Mouse (Mus musculus) bone marrow macrophage, adult 2 months (primary cell): ENCODE measurements around the gene Shc1. TPM values are rescaled to one million over a fixed set of nuclear protein-coding genes. Genes with fewer than 3 reads are reported as not detected.

Source experiments
- H3K27ac ChIP-seq: 2 replicates; pipeline ENCODE4 v1.5.1; 2012; ENCODE audit warnings: low read depth, low read length; ENCODE audit not compliant: insufficient read depth
- H3K4me1 ChIP-seq: 2 replicates; pipeline ENCODE4 v1.6.1; 2012; ENCODE audit warnings: low read length; ENCODE audit not compliant: control insufficient read depth, insufficient read depth
- H3K4me3 ChIP-seq: 2 replicates; pipeline ENCODE4 v1.5.1; 2012; ENCODE audit warnings: mild to moderate bottlenecking, low read length, moderate library complexity; ENCODE audit not compliant: insufficient read depth
- CTCF ChIP-seq: IDR thresholded peaks from 2 replicates; pipeline ENCODE4 v1.5.1; 2012; ENCODE audit warnings: low read depth, mild to moderate bottlenecking, low read length, moderate library complexity
- POLR2A ChIP-seq: IDR thresholded peaks from 2 replicates; pipeline ENCODE4 v1.6.1; 2012; ENCODE audit warnings: mild to moderate bottlenecking, low read depth, low read length, borderline replicate concordance
- polyA plus RNA-seq: library from polyadenylated mRNA; stranded (reverse); fragments of >200 nt; gene quantifications from 2 replicates; pipeline ENCODE4 v1.2.4, GENCODE M21; 2012; ENCODE audit not compliant: missing spikeins, insufficient read depth, insufficient read length

The Shc1 gene
- polyA plus RNA-seq, 1 experiment: 56.0 TPM

DNA sequence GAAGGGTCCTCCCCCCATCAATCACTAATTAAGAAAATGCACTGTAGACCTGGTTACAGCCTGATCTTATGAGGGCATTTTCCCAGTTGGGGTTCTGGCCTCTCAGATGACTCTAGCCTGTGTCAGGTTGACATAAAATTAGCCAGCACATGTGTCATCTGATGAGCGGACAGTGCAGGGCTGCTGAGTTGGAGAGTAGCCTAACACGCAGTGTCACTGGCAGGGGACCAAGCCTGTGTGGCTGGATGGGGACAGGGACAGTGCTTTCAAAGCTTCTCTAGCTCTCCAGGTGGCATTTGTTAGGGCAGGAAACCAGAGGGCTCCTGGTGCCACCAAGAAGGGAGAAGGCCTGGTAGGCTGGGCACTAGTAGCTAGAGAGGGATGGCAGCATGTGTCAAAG, 22.4 kb downstream of the Shc1 start:
- TF ChIP-seq CTCF (no peak), POLR2A (no peak)
- Histone ChIP-seq H3K4me3 (no peak overlapping the region), H3K27ac (no peak overlapping the region), H3K4me1 (peaks cover 25% of the 10 kb centered on the region)

DNA sequence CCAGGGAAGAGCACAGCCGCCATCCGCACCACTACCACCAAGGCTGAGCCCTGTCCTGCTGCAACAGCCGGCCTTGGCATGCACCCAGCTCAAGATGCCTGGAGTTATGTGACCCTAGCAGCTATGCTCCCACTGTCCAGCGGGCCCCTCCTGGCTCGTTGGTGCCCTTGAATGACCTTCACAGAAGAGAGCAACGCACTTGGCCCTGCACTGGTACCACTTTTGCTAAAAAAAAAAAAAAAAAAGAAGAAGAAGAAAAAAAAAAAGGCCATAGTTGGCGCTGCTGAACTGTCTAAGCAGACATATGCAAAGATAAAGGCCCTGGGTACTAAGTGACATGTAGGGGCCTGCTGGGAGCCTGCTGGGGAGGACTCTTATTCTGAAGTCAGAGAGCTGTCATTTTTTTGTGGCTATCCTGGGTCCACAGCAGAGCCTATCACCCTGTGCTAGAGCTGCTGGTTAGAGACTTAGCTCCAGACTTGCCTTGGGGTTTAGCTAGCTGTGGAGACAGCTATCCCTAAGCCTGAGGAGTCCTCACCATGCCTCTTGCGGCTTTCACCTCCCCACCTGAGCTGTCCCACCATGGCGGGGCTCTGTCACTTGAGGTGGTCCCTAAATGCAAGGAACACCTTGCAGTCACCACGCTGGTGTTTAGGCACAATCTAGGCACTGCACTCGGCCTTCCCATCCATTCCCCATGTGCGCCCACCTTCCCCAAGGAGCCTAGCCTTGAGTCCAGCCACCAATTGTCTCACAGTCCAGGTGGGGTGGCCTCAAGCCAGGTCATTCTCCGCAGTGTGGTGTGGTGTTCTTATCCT, 30.7 kb downstream of the Shc1 start:
- Histone ChIP-seq H3K4me3 (no peak overlapping the region), H3K27ac (no peak overlapping the region), H3K4me1 (peaks cover 5% of the 10 kb centered on the region; the same call in 1 of the 2 replicates)
- TF ChIP-seq POLR2A (no peak), CTCF (no peak)

DNA sequence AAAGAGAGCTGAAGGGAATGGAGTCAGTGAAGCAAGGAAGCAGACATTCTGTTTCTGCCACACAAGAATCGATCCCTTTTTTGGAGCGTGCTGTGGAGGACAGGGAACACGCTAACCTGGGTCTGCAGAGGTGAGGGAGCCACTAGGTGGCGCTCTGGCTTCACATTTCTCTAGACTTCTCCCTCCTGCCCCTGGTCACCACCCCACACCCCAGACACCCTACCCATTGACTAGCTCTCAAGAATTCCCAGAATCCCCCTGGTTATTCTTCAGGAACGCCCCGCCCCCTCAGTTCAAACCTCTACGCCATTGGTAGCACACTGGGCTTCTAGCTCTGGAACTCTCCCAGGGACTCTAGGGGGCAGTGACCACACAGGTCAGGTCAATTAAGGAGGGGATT, 31.3 kb downstream of the Shc1 start:
- TF ChIP-seq POLR2A: no peak
- peak; percentile 91 for TF ChIP-seq CTCF
- Histone ChIP-seq H3K27ac (no peak overlapping the region), H3K4me1 (peaks cover 5% of the 10 kb centered on the region; the same call in 1 of the 2 replicates), H3K4me3 (no peak overlapping the region)

DNA sequence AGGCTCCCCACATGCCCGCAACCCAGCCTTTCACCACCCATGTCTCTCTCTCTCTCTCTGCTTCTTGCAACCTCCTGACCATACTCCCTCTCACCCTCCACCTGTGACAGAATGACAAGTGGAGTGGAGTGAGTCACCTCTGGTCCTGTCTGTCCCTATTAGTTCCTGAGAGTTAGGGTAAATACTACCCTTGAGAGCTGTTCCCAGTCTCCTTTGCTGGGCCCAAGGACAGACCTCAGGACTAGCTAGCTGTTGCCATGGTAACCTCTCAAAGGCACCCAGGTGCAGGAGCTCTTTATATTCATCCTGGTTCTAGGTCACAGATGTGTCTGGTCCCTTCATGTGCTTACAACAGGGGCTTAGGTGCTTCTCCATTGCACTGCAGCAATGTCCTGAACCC, 33.7 kb downstream of the Shc1 start:
- H3K4me3 ChIP-seq: no peak overlapping the region
- peaks cover 7% of the 10 kb centered on the region for H3K4me1 ChIP-seq
- TF ChIP-seq CTCF (no peak), POLR2A (no peak)
- H3K27ac ChIP-seq: no peak overlapping the region

- peaks cover 16% of the 10 kb centered on the region for H3K4me1 ChIP-seq
- no peak for TF ChIP-seq POLR2A
- no peak for TF ChIP-seq CTCF
These were observed 36.3 kb downstream of the Shc1 start, which contains the start of gene Pmvk for GRCm38 (mm10) chr3:89454401-89455177. Gene Pmvk, plus strand, starts transcription at chr3:89454541.

GRCm38 (mm10) chr3:89455786-89456285, 37.6 kb downstream of the Shc1 start:
- no peak overlapping the region for H3K27ac ChIP-seq
- peaks cover 16% of the 10 kb centered on the region for H3K4me1 ChIP-seq
- H3K4me3 ChIP-seq: no peak overlapping the region
- TF ChIP-seq CTCF (no peak), POLR2A (no peak)

More at GRCm38 (mm10) chr3:89454401-89455177, 36.3 kb downstream of the Shc1 start, which contains the start of gene Pmvk:
- H3K27ac ChIP-seq: no peak within 1 kb of the TSS
- H3K4me3 ChIP-seq: no peak within 1 kb of the TSS

DNA sequence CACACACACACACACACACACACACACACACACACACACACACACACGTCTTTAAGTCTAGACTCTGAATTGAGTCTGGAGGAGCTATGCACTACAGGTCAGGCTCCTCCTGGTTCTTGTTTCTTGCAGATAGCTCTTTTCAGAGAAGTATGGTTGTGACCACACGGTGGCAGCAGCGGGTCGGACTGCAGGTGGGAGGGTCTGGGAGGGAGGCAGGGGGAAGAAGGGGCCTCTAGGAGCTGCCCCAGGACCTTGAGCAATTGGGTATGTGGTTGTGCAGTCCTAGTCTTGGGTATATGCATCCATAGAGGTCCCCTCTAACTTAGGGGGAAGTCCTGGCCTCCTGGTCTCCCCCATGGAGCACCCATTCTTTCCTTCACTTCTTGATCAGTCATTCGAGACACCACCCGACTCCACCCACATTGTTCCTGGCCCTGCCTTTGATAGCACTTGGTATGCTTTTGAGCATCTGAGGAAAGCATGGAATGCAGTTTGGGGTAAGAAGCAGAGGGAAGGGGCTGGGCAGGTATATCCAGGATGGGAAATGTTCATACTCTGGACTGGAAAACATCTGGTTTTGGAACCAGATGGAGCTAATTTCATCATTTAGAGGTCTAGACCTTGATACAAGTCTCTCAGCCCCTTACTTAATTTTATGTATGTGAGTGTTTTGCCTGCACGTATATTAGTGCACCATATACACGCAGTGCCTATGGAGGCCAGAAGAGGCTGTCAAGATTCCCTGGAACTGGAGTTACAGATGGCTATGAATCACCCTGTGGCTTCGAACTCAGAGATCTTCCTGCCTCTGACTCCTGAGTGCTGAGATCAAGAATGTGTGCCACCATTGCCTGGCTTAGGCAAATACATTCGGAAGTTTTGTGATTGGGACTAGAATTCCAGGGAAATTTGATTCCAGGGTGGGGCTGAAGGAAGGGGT, 38.8 kb downstream of the Shc1 start:
- H3K4me3 ChIP-seq: no peak overlapping the region
- peaks cover 16% of the 10 kb centered on the region for H3K4me1 ChIP-seq
- H3K27ac ChIP-seq: no peak overlapping the region
- peak; percentile 95 for TF ChIP-seq CTCF
- no peak for TF ChIP-seq POLR2A

- TF ChIP-seq POLR2A (no peak), CTCF (no peak)
- Histone ChIP-seq H3K4me3 (no peak overlapping the region), H3K27ac (no peak overlapping the region; the same call in 1 of the 2 replicates), H3K4me1 (peaks cover 16% of the 10 kb centered on the region)
These were observed 40.2 kb downstream of the Shc1 start for GRCm38 (mm10) chr3:89458372-89458964.
